Mouse (Mus musculus) CH12.LX (cell line): ENCODE measurements around the gene Mmp23.

ENCODE experiments used
- CTCF ChIP-seq, 2 experiments: IDR thresholded peaks in 1 of 2; conservative IDR thresholded peaks in 1 of 2; 2 replicates each; pipeline ENCODE4 v1.5.1; 2011 to 2012; ENCODE audit warnings: low read depth in 2 of 2, low read length in 2 of 2, improper control_type of control experiment in 1 of 2, inconsistent platforms in 1 of 2, mild to moderate bottlenecking in 1 of 2, moderate library complexity in 1 of 2
- RCOR1 ChIP-seq: conservative IDR thresholded peaks from 2 replicates; pipeline ENCODE4 v1.6.1; 2012; ENCODE audit warnings: low read depth, mild to moderate bottlenecking, inconsistent platforms, low read length, improper control_type of control experiment

DNA sequence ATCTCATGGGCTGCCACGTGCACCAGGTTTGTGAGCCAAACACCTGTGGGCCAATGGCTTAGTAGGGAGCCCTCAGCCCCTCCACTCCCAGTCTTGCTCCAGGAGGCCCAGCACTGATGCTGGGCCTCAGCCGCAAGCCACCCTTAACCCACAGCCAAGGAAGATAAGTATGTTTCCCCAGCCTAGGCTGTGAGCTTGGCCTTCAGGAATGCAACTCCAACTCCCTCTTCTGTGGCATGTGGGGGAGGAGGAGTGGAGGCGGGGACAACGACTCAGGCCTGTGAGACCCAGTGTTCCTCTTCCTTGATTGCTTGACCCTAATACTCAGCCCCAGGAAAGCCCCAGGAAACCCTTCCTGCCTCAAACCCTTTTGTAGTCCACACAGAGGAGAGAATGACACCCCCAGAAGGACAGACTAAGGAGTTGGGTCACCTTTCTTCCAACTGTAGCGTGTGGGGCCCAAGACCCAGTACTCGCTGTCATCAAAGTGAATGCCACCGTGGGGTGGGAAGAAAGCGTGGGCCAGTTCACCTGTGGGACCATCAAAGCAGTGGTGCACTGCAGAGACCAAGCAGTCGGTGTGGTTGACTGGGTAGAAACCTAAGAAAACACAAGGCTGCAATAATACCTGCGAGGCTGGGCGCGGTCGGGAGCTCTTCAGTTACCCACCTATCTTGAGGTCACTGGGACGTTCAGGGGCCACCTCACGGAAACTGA, 1.5 kb downstream of the Mmp23 start:
- no peak for TF ChIP-seq CTCF (conservative IDR thresholded peaks at IDR 0.05 in 1 of 2, IDR thresholded peaks at IDR 0.05 in 1 of 2; ENCODE audit: low read depth in 2 of 2, low read length in 2 of 2)
- TF ChIP-seq RCOR1, result no peak
